Comparison of ENCODE assay signal across 15 mouse cellular contexts in genomic region chr1:170721560-170721959, GRCm38 (mm10).
DNase-seq lines count a peak whose midpoint lies in the region; ATAC-seq lines count a peak whose summit lies in the region.
"Had no signal": no experiment of that assay in that cellular context is flagged by ENCODE, and none has a peak within 500 bp of the region (broad histone marks: within the 10 kb centered on the region; RNA-seq: fewer than 3 reads in every experiment).

No protein-coding gene starts in this region.

- H3K27me3 ChIP-seq in heart, embryonic 11.5 days (ENCODE audit: control insufficient read depth, insufficient read depth, low read length) = no peaks in the 10 kb centered on the region
- H3K27me3 ChIP-seq: heart, embryonic 13.5 days; kidney, embryonic 15.5 days; liver, embryonic 13.5 days had no signal

- ATAC-seq in cerebellum, adult (ENCODE audit: insufficient number of reproducible peaks, low FRiP score, low TSS enrichment) = no peak
- no peak for ATAC-seq in heart, embryonic 11.5 days (replicated peaks; ENCODE audit: insufficient number of reproducible peaks, low FRiP score, low TSS enrichment)
- ATAC-seq: hindbrain, postnatal 0 days had no signal

- peak; percentile 35 to 44 for DNase-seq in cerebellum, postnatal 10 days
- DNase-seq in heart, adult 9 months (ENCODE audit: low spot score in 2 of 2) = peak; percentile 37 to 58
- DNase-seq in 416B (ENCODE audit: low read depth) = peak; percentile 12
- DNase-seq in layer of hippocampus, adult 18-20 months (ENCODE audit: low spot score in 2 of 2) = peak; percentile 74 to 88
- DNase-seq in B cell, adult 2 months = no peak
- DNase-seq in T-cell, adult 2 months (ENCODE audit: low spot score) = no peak
- DNase-seq: liver, embryonic 13.5 days; thymus, adult 18-20 months had no signal

- WGBS in heart, embryonic 11.5 days (ENCODE audit: insufficient replicate concordance) = 73% methylated on average over 5 of the region's 5 CpGs

- no peaks in the 10 kb centered on the region for H3K36me3 ChIP-seq in heart, embryonic 11.5 days (ENCODE audit: control insufficient read depth, insufficient read depth, low read length)
- H3K36me3 ChIP-seq: embryonic facial prominence, embryonic 10.5 days; heart, embryonic 13.5 days; kidney, embryonic 15.5 days; liver, embryonic 13.5 days had no signal

- H3K9me3 ChIP-seq in heart, embryonic 11.5 days (replicated peaks; ENCODE audit: control insufficient read depth, low read length) = no peaks in the 10 kb centered on the region
- H3K9me3 ChIP-seq: embryonic facial prominence, embryonic 10.5 days; heart, embryonic 13.5 days; kidney, embryonic 15.5 days; liver, embryonic 13.5 days had no signal

- no peak overlapping the region for H3K9ac ChIP-seq in heart, embryonic 11.5 days (ENCODE audit: low read depth, low read length)
- H3K9ac ChIP-seq: heart, embryonic 13.5 days; kidney, embryonic 15.5 days; liver, embryonic 13.5 days had no signal

- no peak overlapping the region for H3K27ac ChIP-seq in heart, embryonic 11.5 days (ENCODE audit: low read depth, low read length)
- H3K27ac ChIP-seq: embryonic facial prominence, embryonic 10.5 days; heart, embryonic 13.5 days; hindbrain, postnatal 0 days; kidney, embryonic 15.5 days; liver, embryonic 13.5 days had no signal

- no peak overlapping the region for H3K4me2 ChIP-seq in heart, embryonic 11.5 days
- H3K4me2 ChIP-seq: heart, embryonic 13.5 days; kidney, embryonic 15.5 days; liver, embryonic 13.5 days had no signal

- no peak overlapping the region for H3K4me3 ChIP-seq in heart, embryonic 11.5 days (ENCODE audit: low read depth, low read length)
- H3K4me3 ChIP-seq: embryonic facial prominence, embryonic 10.5 days; heart, embryonic 13.5 days; kidney, embryonic 15.5 days; liver, embryonic 13.5 days; myocyte had no signal

- no peaks in the 10 kb centered on the region for H3K4me1 ChIP-seq in heart, embryonic 11.5 days (ENCODE audit: control insufficient read depth, insufficient read depth, low read length)
- H3K4me1 ChIP-seq: embryonic facial prominence, embryonic 10.5 days; kidney, embryonic 15.5 days had no signal

Comparison
In these comparisons a context has a peak if more than half of its experiments do, and no peak if none do; other contexts are left out.
1. DNase-seq: peak in cerebellum, postnatal 10 days (2 of 2), heart, adult 9 months (2 of 2), 416B (single experiment) and layer of hippocampus, adult 18-20 months (2 of 2); none in B cell, adult 2 months (0 of 2) and T-cell, adult 2 months (single experiment).